Mouse (Mus musculus) forelimb bud, embryonic 11.5 days (tissue): ENCODE measurements around the gene Selp.

Source experiments
- DNase-seq: peaks from one replicate; pipeline ENCODE4 v3.0.0-alpha.2; 2012; ENCODE audit warnings: low read depth, low spot score

Selp gene

GRCm38 (mm10) chr1:164114947-164115493 lies at the start of gene Selp:
TSS of gene Selp (plus strand) at chr1:164115264.
- no peak for DNase-seq

GRCm38 (mm10) chr1:164069261-164069660 lies 45.8 kb upstream of the Selp start:
- DNase-seq: no peak

GRCm38 (mm10) chr1:164070461-164070860 lies 44.6 kb upstream of the Selp start:
- no peak for DNase-seq

GRCm38 (mm10) chr1:164071111-164071510 lies 44.0 kb upstream of the Selp start:
- no peak for DNase-seq

- no peak for DNase-seq
Measured at GRCm38 (mm10) chr1:164072001-164072400, 43.1 kb upstream of the Selp start.

GRCm38 (mm10) chr1:164073091-164073490 lies 42.0 kb upstream of the Selp start:
- no peak for DNase-seq

GRCm38 (mm10) chr1:164073803-164074202 lies 41.3 kb upstream of the Selp start:
- no peak for DNase-seq

GRCm38 (mm10) chr1:164074606-164075140 lies 40.4 kb upstream of the Selp start:
- no peak for DNase-seq

GRCm38 (mm10) chr1:164075416-164075815 lies 39.6 kb upstream of the Selp start:
- no peak for DNase-seq

GRCm38 (mm10) chr1:164076441-164076840 lies 38.6 kb upstream of the Selp start:
- DNase-seq: no peak

GRCm38 (mm10) chr1:164077031-164077430 lies 38.0 kb upstream of the Selp start:
- DNase-seq: no peak

- DNase-seq: no peak
Measured at GRCm38 (mm10) chr1:164078323-164078741, 36.7 kb upstream of the Selp start.

GRCm38 (mm10) chr1:164079091-164079490 lies 36.0 kb upstream of the Selp start:
- DNase-seq: no peak

GRCm38 (mm10) chr1:164083046-164083445 lies 32.0 kb upstream of the Selp start:
- no peak for DNase-seq

- DNase-seq: no peak
Measured at GRCm38 (mm10) chr1:164086797-164087196, 28.3 kb upstream of the Selp start.

- DNase-seq: no peak
Measured at GRCm38 (mm10) chr1:164087872-164088271, 27.2 kb upstream of the Selp start.

- DNase-seq: no peak
Measured at GRCm38 (mm10) chr1:164096780-164097179, 18.3 kb upstream of the Selp start.

- no peak for DNase-seq
Measured at GRCm38 (mm10) chr1:164097911-164098310, 17.2 kb upstream of the Selp start.

- DNase-seq: no peak
Measured at GRCm38 (mm10) chr1:164098372-164098771, 16.7 kb upstream of the Selp start.

- DNase-seq: no peak
Measured at GRCm38 (mm10) chr1:164109763-164110162, 5.3 kb upstream of the Selp start.

GRCm38 (mm10) chr1:164110591-164111329 lies 4.3 kb upstream of the Selp start:
- no peak for DNase-seq

- DNase-seq: no peak
Measured at GRCm38 (mm10) chr1:164114280-164114679, 784 bp upstream of the Selp start.

- no peak for DNase-seq
Measured at GRCm38 (mm10) chr1:164115647-164116046, 583 bp downstream of the Selp start.
